Comparison of ENCODE assay signal across 10 mouse cellular contexts in genomic region chr14:74646107-74646793, GRCm38 (mm10). TPM values are rescaled to one million over a fixed set of nuclear protein-coding genes. Genes with fewer than 3 reads are reported as not detected.
A peak's percentile ranks its signal among the peaks of the same experiment; 100 is the strongest.
DNase-seq lines count a peak whose midpoint lies in the region; ATAC-seq and TF ChIP-seq lines count a peak whose summit lies in the region.
"Had no signal": no experiment of that assay in that cellular context is flagged by ENCODE, and none has a peak within 500 bp of the region (broad histone marks: within the 10 kb centered on the region; RNA-seq: fewer than 3 reads in every experiment).

No protein-coding gene starts in this region.

- H3K4me3 ChIP-seq in limb, embryonic 11.5 days (ENCODE audit: low read depth, low read length) = no peak overlapping the region
- H3K4me3 ChIP-seq in limb, embryonic 10.5 days = no peak overlapping the region
- no peak overlapping the region for H3K4me3 ChIP-seq in lung, embryonic 15.5 days
- no peak overlapping the region for H3K4me3 ChIP-seq in forebrain, embryonic 15.5 days
- H3K4me3 ChIP-seq in layer of hippocampus, adult 2 months = no peak overlapping the region
- H3K4me3 ChIP-seq: erythroblast, embryonic 14.5 days; midbrain, embryonic 13.5 days had no signal

- no peak overlapping the region for H3K4me2 ChIP-seq in limb, embryonic 11.5 days (ENCODE audit: low read depth, severe bottlenecking)
- peak overlapping the region; percentile 2; the same call in 1 of the 2 replicates for H3K4me2 ChIP-seq in lung, embryonic 15.5 days
- no peak overlapping the region for H3K4me2 ChIP-seq in forebrain, embryonic 15.5 days (replicated peaks)
- H3K4me2 ChIP-seq: midbrain, embryonic 13.5 days had no signal

- no peaks in the 10 kb centered on the region for H3K4me1 ChIP-seq in limb, embryonic 11.5 days (ENCODE audit: control insufficient read depth, insufficient read depth, low read length)
- H3K4me1 ChIP-seq in limb, embryonic 10.5 days = peaks cover 13% of the 10 kb centered on the region; the same call in 1 of the 2 replicates
- peaks cover 27% of the 10 kb centered on the region for H3K4me1 ChIP-seq in lung, embryonic 15.5 days
- H3K4me1 ChIP-seq in forebrain, embryonic 15.5 days = peaks cover 16% of the 10 kb centered on the region

- TF ChIP-seq CTCF in layer of hippocampus, adult 2 months (conservative IDR thresholded peaks at IDR 0.05) = no peak

- H3K27me3 ChIP-seq in limb, embryonic 11.5 days (ENCODE audit: control insufficient read depth, insufficient read depth, low read length) = peaks cover 5% of the 10 kb centered on the region
- H3K27me3 ChIP-seq in limb, embryonic 10.5 days (ENCODE audit: low read depth, poor library complexity, severe bottlenecking) = peaks cover 21% of the 10 kb centered on the region
- H3K27me3 ChIP-seq in lung, embryonic 15.5 days = peaks cover 4% of the 10 kb centered on the region; the same call in 1 of the 2 replicates
- peaks cover 11% of the 10 kb centered on the region for H3K27me3 ChIP-seq in forebrain, embryonic 15.5 days

- no peak for ATAC-seq in limb, embryonic 11.5 days (ENCODE audit: insufficient number of reproducible peaks, low FRiP score, low TSS enrichment, low read depth)
- no peak for ATAC-seq in lung, embryonic 15.5 days (ENCODE audit: borderline replicate concordance, extremely low read depth, low FRiP score, low TSS enrichment)
- no peak for ATAC-seq in forebrain, embryonic 15.5 days (replicated peaks)
- ATAC-seq: midbrain, embryonic 13.5 days had no signal

- H3K9me3 ChIP-seq in limb, embryonic 11.5 days (ENCODE audit: control insufficient read depth, low read length) = no peaks in the 10 kb centered on the region
- no peaks in the 10 kb centered on the region for H3K9me3 ChIP-seq in limb, embryonic 10.5 days (replicated peaks)
- no peaks in the 10 kb centered on the region for H3K9me3 ChIP-seq in lung, embryonic 15.5 days
- H3K9me3 ChIP-seq in forebrain, embryonic 15.5 days = no peaks in the 10 kb centered on the region
- H3K9me3 ChIP-seq: midbrain, embryonic 13.5 days had no signal

- WGBS in limb, embryonic 11.5 days = 69% methylated on average over 11 of the region's 11 CpGs
- WGBS in limb, embryonic 10.5 days = 77% methylated on average over 11 of the region's 11 CpGs
- WGBS in lung, embryonic 15.5 days = 40% methylated on average over 11 of the region's 11 CpGs
- WGBS in forebrain, embryonic 15.5 days = 77% methylated on average over 11 of the region's 11 CpGs

- DNase-seq in limb, embryonic 11.5 days (ENCODE audit: low spot score) = peak; percentile 3
- DNase-seq in limb, embryonic 10.5 days (ENCODE audit: low spot score) = no peak
- DNase-seq in heart, adult 8-10 months (ENCODE audit: low spot score) = peak; percentile 31
- DNase-seq in layer of hippocampus, adult 2 months (ENCODE audit: low spot score in 2 of 2) = no peak
- DNase-seq in urinary bladder, adult 2 months (ENCODE audit: low spot score) = no peak
- DNase-seq in cerebellum, adult 18-20 months = no peak

- no peaks in the 10 kb centered on the region for H3K36me3 ChIP-seq in limb, embryonic 11.5 days (ENCODE audit: control insufficient read depth, insufficient read depth, low read length)
- H3K36me3 ChIP-seq in limb, embryonic 10.5 days = no peaks in the 10 kb centered on the region
- no peaks in the 10 kb centered on the region for H3K36me3 ChIP-seq in lung, embryonic 15.5 days
- H3K36me3 ChIP-seq in forebrain, embryonic 15.5 days = no peaks in the 10 kb centered on the region
- H3K36me3 ChIP-seq: midbrain, embryonic 13.5 days had no signal

- no peak overlapping the region for H3K27ac ChIP-seq in limb, embryonic 11.5 days (replicated peaks; ENCODE audit: low read depth, low read length)
- H3K27ac ChIP-seq in limb, embryonic 10.5 days = no peak overlapping the region
- H3K27ac ChIP-seq in lung, embryonic 15.5 days = no peak overlapping the region
- no peak overlapping the region for H3K27ac ChIP-seq in forebrain, embryonic 15.5 days (replicated peaks)
- H3K27ac ChIP-seq in layer of hippocampus, adult 2 months = no peak overlapping the region
- H3K27ac ChIP-seq: midbrain, embryonic 13.5 days had no signal

- H3K9ac ChIP-seq in limb, embryonic 11.5 days (ENCODE audit: low read length) = no peak overlapping the region
- H3K9ac ChIP-seq in lung, embryonic 15.5 days = no peak overlapping the region
- no peak overlapping the region for H3K9ac ChIP-seq in forebrain, embryonic 15.5 days (replicated peaks)
- H3K9ac ChIP-seq: midbrain, embryonic 13.5 days had no signal

RNA-seq across cellular contexts. Expression of gene Htr2a, which starts 5.6 kb away (rescaled TPM):
- 0.06 and 0.29 TPM in 2 replicates for polyA plus RNA-seq in limb, embryonic 11.5 days (2014; fragmentation: Nextera tagmentation; extraction: Ambion mirVana)
- polyA plus RNA-seq in limb, embryonic 10.5 days (2016; fragmentation: Nextera tagmentation; extraction: Ambion mirVana) = 0.04 and 0.06 TPM in 2 replicates
- under 1 TPM; 0.34 to 0.81 (median 0.52) TPM for total RNA-seq in heart, adult 8-10 months (2022)
- 0.57 and 0.76 TPM in 2 replicates for polyA plus RNA-seq in lung, embryonic 15.5 days (2015; fragmentation: Nextera tagmentation; extraction: Ambion mirVana)
- polyA plus RNA-seq in forebrain, embryonic 15.5 days (2015; fragmentation: Nextera tagmentation; extraction: Ambion mirVana) = 1.6 and 2.0 TPM in 2 replicates
- 1 to 10 TPM; 8.6 to 9.3 TPM for total RNA-seq in layer of hippocampus, adult 2 months (2021)
- polyA plus RNA-seq in urinary bladder, adult 2 months (2012; rRNA removed) = 0.75 and 0.84 TPM in 2 replicates
- polyA plus RNA-seq: erythroblast, embryonic 14.5 days had no signal

Comparison
In these comparisons a context has a peak if more than half of its experiments do, and no peak if none do; other contexts are left out.
1. DNase-seq: peak in limb, embryonic 11.5 days (single experiment) and heart, adult 8-10 months (single experiment); none in limb, embryonic 10.5 days (single experiment), layer of hippocampus, adult 2 months (0 of 2), urinary bladder, adult 2 months (single experiment) and cerebellum, adult 18-20 months (0 of 2).